Mouse (Mus musculus) forebrain, embryonic 16.5 days (tissue): ENCODE measurements at regions not wholly inside any gene's neighbourhood (a gene's known extent, or its start where the extent isn't known, plus 50 kb on each side); places are given as distances from the start of the nearest gene placed in this dataset.

ENCODE experiments used
- ATAC-seq: fragments of 200-750 bp; cut with Nextera tagmentation; 2 replicates; pipeline ENCODE4 v1.8.0; 2017; ENCODE audit warnings: mild to moderate bottlenecking, moderate library complexity
- H3K27ac ChIP-seq: fragments of 300-500 bp; sonication (generic); 2 replicates; pipeline ENCODE4 v1.5.1; 2014; ENCODE audit warnings: low read length, control low read depth
- H3K27me3 ChIP-seq: fragments of 300-500 bp; sonication (generic); replicated peaks from 2 replicates; pipeline ENCODE4 v1.6.1; 2014; ENCODE audit warnings: low read length; ENCODE audit not compliant: control insufficient read depth, insufficient read depth
- H3K36me3 ChIP-seq: fragments of 300-500 bp; sonication (generic); 2 replicates; pipeline ENCODE4 v1.6.1; 2014; ENCODE audit not compliant: control insufficient read depth, insufficient read depth
- H3K4me1 ChIP-seq: fragments of 300-500 bp; sonication (generic); replicated peaks from 2 replicates; pipeline ENCODE4 v1.6.1; 2014; ENCODE audit warnings: low read length; ENCODE audit not compliant: control insufficient read depth, insufficient read depth
- H3K4me2 ChIP-seq: fragments of 300-500 bp; sonication (generic); 2 replicates; pipeline ENCODE4 v1.6.1; 2014; ENCODE audit warnings: mild to moderate bottlenecking, low read length, control low read depth
- H3K4me3 ChIP-seq: fragments of 300-500 bp; sonication (generic); replicated peaks from 2 replicates; pipeline ENCODE4 v1.5.1; 2014; ENCODE audit warnings: mild to moderate bottlenecking, low read length, control low read depth
- H3K9ac ChIP-seq: fragments of 300-500 bp; sonication (generic); replicated peaks from 2 replicates; pipeline ENCODE4 v1.6.1; 2014; ENCODE audit warnings: low read depth, low read length, control low read depth
- H3K9me3 ChIP-seq: fragments of 300-500 bp; sonication (generic); 2 replicates; pipeline ENCODE4 v1.6.1; 2016; ENCODE audit warnings: low read length; ENCODE audit not compliant: control insufficient read depth
- WGBS: fragments of 180-500 bp; shearing (Covaris S2); extraction: QIAGEN DNeasy Blood & Tissue Kit; methylation state at CpG from one replicate; pipeline ENCODE4 v1.1.7; 2014; 5-methylcytosine and 5-hydroxymethylcytosine counted together

DNA sequence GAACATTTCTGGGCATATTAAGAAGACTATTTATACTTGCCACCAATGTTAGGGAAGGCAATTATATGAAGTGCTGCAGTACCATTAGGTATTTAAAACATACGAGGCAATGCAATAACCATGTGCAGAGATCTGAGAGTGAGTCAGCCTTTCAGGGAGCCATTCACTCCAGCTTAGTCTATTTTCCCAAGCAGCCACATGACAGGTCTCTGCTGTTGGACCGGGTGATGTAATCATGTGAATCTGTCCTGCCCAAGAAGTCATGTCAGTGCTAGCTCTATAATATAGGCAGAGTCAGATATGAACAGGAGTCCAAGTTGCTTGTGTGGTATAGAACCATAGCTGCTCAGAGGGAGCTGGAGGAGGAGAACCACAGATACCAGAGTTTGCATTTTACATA, 253.1 kb downstream of the Bcl2 start:
- no peak overlapping the region for H3K4me3 ChIP-seq
- no peak overlapping the region for H3K4me2 ChIP-seq
- no peaks in the 10 kb centered on the region for H3K27me3 ChIP-seq
- no peaks in the 10 kb centered on the region for H3K9me3 ChIP-seq
- H3K27ac ChIP-seq: no peak overlapping the region
- WGBS: 77% methylated on average over 2 of the region's 2 CpGs
- H3K36me3 ChIP-seq: no peaks in the 10 kb centered on the region
- H3K9ac ChIP-seq: no peak overlapping the region
- peaks cover 8% of the 10 kb centered on the region; the same call in 1 of the 2 replicates for H3K4me1 ChIP-seq
- no peak for ATAC-seq

DNA sequence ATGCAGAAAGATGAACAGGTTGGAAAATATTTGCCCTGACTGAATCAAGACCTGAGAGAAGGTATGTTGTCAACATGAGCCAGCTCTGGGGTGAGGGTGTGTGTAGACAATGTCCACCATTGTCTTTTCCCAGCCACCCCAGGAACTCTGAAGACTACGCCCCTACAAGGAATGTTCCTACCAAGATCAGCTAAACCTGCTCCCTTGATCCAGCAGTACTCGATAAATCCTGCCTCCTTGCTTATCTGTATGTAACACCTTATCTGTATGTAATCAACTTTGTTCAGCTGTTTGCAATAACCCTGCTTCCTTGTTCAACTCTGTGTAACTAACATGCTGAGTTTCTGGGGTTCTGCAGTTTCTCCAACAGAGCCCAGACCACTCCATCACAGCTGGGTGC, 264.3 kb downstream of the Bcl2 start:
- Histone ChIP-seq H3K4me1 (no peaks in the 10 kb centered on the region), H3K27me3 (no peaks in the 10 kb centered on the region), H3K4me2 (no peak overlapping the region), H3K27ac (no peak overlapping the region), H3K4me3 (no peak overlapping the region), H3K9me3 (no peaks in the 10 kb centered on the region), H3K36me3 (no peaks in the 10 kb centered on the region), H3K9ac (no peak overlapping the region)
- no peak for ATAC-seq
- WGBS: 82% methylated on average over 2 of the region's 2 CpGs
